Mouse (Mus musculus): ENCODE results near the gene Rec8. TPM values are rescaled to one million over a fixed set of nuclear protein-coding genes. Genes with fewer than 3 reads are reported as not detected.

Rec8 gene
- polyA plus RNA-seq (2015; fragmentation: Illumina TruSeq; extraction: RNeasy Lipid Tissue Mini Kit (QIAGEN cat#74804); ENCODE audit: low read depth, low replicate concordance): 6.2 TPM

DNA sequence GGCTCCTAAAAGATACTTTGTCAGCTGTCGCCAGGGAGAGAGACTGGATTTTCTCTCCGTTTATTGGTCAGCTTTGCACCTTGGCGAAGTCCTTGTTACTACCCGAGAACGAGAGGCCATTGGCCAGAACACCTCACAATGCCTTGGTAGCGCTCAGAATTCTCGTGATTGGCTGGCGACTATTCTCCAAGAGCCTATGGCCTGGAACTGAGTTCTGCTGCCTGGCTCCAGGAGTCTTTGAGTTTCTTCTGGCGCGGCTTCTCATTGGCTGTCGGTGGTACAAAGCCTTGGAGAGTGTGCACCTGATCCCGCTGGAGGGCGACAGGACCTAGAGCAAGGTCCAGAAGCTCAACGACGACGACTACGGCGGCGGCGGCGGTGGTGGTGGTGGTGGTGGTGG lies at the start of gene Rec8:
Rec8 (plus strand) TSS at position 216 of the 400 bp plus-strand sequence.

DNA sequence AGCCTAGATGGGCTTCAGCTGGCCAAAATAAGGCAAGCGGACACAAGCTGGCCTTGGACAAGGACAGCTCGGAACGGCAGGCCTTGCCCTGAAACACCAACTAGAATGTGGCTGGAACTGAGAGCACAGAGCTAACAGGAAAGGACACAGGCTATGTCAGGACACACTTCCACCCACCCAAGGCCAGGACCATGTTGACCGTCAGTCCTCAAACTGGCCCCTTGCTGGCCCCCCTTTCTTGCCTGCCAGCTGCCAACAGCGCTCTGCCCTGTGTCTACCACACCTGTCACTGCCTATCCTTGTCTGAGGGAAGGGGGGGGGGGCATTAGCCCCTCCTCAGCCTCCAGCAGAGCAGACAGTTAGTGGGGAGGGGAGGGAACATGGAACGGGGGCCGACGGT lies 42.5 kb upstream of the Rec8 start, which contains the start of gene Fitm1:
Fitm1 (plus strand) TSS at position 316 of the 400 bp plus-strand sequence.

DNA sequence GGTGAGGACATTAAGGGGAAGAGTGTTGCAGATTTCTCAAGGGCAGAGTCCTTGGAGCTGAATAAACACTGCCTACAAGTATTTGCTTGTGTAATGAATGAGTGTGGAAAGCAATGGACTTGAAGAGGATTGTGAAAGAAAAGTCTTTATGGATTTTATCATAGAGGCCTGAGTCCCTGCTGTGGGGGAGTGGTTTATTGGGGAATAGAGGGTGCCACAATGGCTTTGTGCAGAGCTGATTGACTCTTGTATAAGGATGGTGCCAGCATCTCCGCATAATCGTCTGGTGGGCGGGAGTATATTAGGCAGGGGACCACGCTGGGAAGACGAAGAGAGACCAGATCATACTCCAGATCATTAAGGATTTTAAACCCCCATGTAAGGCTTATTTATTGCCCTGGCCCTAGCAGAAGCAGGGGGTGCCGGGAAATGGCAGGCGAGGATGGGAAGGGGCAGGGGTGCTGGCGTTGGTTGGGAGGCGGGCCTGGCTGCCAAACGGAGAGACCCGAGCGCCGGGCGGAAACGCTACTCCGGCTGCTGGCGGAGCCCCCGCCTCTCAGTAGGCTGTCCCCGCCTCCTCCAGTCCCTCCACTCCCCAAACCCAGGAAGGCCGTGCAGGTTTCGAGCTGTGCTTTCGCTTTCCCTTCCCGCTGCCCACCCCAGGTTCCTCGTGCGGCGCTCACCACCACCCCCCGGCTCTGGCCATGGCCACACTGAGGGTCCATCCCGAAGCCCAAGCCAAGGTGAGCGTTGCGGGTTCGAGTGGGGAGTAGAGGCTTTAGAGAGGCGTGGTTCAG lies 39.8 kb upstream of the Rec8 start, which contains the start of gene Psme1:
Psme1 (plus strand) TSS at position 253 of the 797 bp plus-strand sequence.

DNA sequence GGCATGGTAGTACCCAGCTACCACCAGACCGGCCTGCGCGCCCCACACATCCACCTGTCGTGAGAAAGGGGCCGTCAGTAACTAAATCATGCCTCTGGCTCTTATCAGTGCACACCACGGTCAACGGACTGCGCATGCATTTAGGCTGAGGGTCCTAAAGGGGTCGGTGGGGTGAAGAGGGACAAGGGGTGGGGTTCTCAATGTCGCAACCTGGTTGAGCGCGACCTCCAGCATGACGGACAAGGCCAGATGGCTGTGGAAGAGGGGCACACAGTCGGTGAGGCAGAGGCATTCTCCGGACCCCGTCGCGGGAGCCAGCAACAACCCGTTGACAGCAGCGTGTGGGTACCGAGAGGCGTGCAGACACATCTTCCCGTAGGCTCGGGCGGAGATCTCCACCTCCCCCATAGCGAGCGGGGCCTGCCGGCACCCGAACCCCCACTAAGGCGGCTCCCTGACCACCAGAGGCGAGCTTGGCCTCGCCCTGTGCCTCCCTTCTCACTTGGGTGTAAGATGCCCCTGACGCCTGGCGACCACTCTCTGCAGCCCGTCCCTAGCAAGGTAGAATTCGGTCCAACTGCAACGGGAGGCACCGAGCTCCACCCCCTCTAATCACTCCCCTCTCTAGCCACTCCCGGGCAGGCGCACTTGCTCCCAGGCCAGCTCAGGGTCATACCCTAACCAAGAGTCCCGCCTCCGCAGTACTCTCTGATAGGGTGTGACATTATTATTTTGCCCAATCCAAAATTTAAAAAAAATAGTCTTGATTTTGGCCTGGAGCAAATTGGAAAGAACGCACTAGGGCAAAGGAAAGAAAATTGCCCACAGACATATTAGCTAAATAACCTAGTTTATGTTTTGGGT lies 32.9 kb upstream of the Rec8 start, which contains the start of gene Emc9:
Emc9 (minus strand) TSS at position 601 of the 864 bp plus-strand sequence.

DNA sequence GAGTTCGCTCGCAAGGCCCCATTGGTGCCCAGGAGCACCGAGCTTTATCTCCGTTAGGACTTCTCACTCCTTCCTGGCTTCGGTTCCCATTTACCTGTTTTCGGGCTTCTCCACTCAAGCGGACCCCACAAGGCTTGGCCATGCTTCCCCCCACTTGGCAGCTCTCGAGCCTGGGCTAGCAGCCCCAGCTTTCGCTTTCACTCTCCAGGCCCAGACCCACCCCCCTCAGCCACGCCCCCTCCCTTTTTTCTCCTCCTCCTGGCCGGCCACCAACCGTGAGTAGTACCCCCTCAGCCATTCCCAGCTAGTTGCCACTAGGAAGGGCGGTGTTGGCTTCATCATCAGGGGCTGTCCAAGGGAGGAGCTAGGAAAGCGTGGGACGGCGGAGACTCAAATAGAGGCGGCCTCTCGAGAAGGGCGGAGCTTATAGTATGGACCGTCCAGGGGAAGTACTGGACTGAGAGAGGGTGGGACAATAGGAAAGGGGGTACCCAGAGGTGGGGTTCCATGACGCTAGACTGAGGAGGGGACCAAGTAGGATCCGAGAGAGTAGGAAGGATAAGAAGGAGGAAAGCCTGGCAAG lies 27.0 kb upstream of the Rec8 start, which contains the start of gene Psme2:
Psme2 (minus strand) TSS at position 366 of the 583 bp plus-strand sequence.

DNA sequence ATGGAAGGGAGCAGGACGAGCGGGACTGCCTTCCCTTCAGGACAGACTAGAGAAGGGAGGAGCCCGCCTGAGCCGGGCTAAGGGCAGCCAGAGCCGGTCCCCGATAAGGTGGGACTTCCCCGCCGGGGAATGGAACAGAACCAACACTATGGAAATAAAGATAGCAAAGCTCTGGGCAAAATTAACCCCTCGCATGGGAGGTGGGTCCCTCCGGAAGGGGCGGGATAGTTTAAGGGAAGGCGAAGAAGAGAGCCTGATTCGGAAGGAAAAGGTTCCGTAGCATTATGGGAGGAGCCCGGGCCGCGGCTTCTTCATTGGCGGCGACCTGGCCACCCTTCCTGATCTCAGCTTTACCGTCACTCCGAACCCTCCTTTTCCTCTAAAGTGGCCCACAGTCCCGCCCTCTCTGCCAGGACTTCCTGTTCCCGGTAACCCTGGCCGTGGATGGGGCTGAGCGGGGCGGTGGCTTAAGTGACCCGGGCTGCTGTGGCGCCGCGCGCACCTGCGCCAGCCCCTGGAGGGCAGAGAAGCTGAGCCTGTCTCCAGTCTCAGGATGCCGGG lies 26.4 kb upstream of the Rec8 start, which contains the start of gene Rnf31:
Rnf31 (plus strand) TSS at position 378 of the 561 bp plus-strand sequence.

DNA sequence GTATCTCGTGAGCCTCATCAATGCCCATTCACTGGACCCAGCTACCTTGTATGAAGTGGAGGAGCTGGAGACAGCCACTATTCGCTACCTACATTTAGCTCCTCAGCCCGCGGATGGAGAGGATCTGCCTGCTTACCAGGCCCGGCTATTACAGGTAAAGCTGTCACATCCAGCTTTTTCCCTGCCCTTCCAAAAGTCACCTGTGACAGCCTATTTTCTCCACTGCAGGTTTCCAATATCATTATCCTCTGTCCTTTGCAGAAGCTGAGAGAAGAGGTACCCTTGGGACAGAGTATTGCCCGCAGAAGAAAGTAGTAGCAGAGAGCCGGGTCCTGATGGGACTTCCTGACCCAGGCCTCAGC lies 14.6 kb upstream of the Rec8 start, which contains the start of gene Irf9:
Irf9 (plus strand) TSS at position 301 of the 362 bp plus-strand sequence.

DNA sequence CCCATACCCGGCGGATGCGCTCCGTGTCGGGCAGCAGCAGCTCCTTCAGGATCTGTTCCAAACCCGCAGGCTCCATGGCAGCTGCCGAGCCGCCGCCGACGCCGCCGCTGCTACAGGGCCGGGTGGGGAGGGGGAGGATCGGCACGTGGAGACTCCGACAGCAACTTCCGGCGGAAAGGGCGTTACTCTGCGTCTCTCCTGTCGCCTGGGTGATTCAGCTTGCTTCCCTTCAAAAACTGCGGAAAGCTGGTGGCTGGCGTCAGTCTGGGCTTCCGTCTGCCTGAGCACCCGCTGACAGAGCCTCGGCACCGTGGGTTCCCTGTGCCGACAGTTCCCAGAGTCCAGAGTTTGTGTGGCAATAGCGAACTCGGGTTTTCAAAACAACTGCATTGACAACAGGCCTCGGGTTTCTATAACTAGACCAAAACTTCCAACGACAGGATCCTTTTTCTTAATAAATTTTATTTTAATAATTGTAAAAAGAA lies 17.7 kb downstream of the Rec8 start, which contains the start of gene Ipo4:
Ipo4 (minus strand) TSS at position 435 of the 485 bp plus-strand sequence.

DNA sequence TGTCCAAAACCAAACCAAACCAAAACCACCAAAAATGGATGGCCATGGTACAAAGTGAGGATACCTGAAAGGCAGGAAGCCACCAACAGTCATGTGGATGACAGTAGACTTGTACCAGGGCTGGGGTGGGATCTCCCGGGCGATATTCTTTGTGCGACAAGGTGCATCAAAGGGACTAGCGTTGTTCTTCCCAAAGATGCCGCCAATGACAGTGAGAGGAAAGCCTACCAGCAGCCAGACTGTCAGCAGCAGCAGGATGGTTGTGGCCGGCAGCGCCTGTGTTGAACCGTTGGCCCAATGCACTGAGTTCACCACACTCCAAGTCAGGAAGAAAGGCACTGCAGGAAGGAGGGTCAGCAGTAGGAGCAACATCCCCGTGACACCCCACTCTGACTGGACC lies 20.0 kb downstream of the Rec8 start, which contains the start of gene Gm49378:
Gm49378 (minus strand) TSS at position 101 of the 400 bp plus-strand sequence.

DNA sequence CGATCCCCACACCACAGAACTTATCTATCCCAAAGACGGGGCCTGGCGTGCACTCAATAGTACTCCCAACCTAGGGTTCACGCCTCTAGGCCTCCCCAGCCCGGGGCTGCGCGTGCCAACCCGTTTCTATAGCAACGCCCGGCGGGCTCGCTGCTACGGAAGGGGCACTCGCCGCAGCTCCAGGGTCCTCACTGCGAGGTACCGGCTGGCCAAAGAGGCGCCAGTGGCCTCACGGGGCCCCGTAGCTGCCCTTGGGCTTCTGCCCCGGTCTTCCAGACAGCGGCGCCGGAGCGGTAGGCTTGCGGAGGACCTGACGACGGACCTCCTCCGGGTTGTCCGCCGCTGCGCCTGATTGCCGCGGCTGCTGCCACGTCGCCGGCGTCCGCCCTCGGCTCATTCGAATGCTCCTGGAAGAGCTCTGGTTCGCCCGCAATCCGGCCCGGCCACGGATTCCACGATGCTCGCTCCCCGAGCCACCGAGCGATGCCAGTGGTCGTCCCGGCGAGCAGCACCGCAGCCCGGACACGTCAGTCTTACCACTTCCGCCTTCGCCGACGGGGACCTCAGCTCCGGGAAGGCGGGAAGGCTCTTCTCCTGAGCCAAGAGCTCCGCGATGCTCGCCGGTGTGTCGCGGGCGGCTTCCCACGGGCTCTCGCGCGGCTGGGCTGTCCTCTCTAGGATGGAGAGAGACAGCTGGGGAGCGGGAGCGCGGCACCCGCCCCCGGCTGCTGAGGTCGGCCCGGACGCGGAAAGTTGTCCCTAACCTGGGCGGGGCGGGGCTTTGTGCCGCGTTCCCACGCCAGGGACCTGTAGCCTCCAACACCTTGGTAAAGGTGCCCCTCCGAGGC lies 25.4 kb downstream of the Rec8 start, which contains the start of gene Tm9sf1:
Tm9sf1 (minus strand) TSS at position 747 of the 848 bp plus-strand sequence.

DNA sequence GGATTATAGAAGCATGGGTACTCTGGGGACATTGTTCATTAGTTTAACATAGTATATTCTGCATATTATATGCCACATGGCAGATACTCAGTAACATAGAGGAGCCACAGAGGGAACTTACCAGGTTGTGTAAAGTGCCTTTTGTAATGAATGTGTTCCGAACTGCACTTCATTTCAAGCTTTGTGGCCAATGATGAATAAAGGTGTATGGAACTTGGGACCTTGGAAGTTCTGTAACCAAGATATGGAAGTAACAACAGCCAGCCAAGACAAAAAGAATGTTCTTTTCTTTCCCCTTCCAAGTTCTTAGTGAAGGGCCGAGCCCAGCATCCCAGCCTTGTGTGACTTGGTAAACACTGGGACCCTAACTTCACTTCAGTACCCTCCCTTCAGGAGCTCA lies 32.0 kb downstream of the Rec8 start, which contains the start of gene Tssk4:
Tssk4 (plus strand) TSS at position 301 of the 400 bp plus-strand sequence.

DNA sequence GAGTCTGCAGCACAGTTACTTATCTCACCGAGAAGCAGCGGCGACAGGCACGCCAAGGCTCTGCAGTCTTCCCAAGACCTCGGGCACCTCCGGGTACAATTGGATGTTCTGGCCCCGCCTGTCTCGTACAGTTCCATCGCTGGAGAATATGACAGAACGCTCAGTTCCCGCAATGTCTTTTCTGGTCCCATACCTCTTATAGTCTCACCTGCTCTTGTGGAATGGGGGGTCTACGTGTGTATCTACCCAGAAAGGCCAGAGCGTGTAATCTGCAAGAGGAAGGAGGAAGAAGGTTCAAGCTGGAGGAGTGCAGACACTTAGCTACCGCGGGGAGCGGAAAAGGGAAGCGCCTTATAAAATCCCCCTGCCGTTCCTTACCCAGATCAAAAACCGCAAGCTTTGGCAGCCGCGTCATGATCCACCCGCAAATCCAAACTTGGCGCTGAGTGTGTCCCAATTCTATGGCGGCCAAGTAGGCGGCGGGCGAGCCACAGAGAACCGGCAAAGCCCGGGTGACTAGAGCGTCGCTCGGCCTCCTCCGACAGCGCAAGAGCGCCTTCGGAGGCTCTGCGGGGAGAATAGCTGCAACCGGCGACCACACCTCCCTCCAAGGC lies 42.2 kb downstream of the Rec8 start, which contains the start of gene Mdp1:
Mdp1 (minus strand) TSS at position 549 of the 614 bp plus-strand sequence.

DNA sequence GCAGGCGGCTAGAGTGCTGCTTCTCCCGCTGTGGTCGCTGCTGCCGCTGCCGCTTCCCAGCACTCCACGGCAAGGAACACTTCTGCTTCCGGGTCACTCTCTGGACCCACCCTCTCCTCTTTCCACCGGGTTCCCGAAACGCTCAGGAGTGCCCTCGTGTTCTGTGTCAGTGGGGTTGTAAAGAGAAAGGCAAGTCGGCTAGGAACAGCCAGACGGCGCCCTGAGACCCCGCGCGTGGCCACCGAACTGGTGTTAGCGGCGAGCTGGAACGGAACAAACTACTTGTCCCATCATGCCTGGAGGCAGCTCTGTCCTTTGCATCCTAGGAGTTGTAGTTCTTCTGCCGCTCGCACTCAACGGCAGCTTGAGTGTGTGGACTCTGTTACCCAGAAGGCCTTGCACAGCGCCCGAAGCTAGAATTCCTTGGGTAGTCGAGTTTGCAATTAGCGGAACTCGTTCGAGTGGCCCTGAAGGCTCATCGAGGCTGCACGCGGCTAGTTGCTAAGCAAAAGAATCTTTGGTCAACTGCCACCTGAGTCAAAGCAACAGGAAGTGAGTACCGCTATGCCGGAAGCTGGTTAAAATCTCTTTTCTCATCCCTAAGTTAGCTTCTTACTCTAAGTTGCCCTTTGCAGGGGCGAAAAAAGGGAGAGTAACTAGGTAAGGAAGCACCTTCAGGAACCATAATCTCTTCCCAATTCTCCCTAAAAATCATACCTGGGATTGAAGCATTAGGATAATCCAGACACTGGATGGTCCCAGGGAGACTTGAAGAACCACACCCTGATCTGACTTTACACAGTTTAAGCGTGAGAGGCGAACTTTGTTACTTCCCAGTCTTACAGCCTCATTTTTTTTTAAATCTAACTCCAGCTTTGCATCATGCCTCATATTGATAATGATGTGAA lies 54.2 kb downstream of the Rec8 start, which contains the start of the genes Gmpr2 and Nedd8:
Gmpr2 (plus strand) TSS at position 109 of the 908 bp plus-strand sequence.
Nedd8 (minus strand) TSS at position 292 of the 908 bp plus-strand sequence.

Other genes starting within 250 kb of the Rec8 start
- gene Dhrs4, start 139.3 kb upstream of the Rec8 start, polyA plus RNA-seq (2015; fragmentation: Illumina TruSeq; extraction: RNeasy Lipid Tissue Mini Kit (QIAGEN cat#74804); ENCODE audit: low read depth, low replicate concordance): 22.7 TPM
- gene Carmil3, start 127.4 kb upstream of the Rec8 start, polyA plus RNA-seq (2015; fragmentation: Illumina TruSeq; extraction: RNeasy Lipid Tissue Mini Kit (QIAGEN cat#74804); ENCODE audit: low read depth, low replicate concordance): 27.2 TPM
- 132 TPM for gene Cpne6, start 107.6 kb upstream of the Rec8 start, polyA plus RNA-seq (2015; fragmentation: Illumina TruSeq; extraction: RNeasy Lipid Tissue Mini Kit (QIAGEN cat#74804); ENCODE audit: low read depth, low replicate concordance)
- gene Nrl, start 93.1 kb upstream of the Rec8 start, polyA plus RNA-seq (2015; fragmentation: Illumina TruSeq; extraction: RNeasy Lipid Tissue Mini Kit (QIAGEN cat#74804); ENCODE audit: low read depth, low replicate concordance): 0.31 TPM
- 19.9 TPM for gene Pck2, start 77.8 kb upstream of the Rec8 start, polyA plus RNA-seq (2015; fragmentation: Illumina TruSeq; extraction: RNeasy Lipid Tissue Mini Kit (QIAGEN cat#74804); ENCODE audit: low read depth, low replicate concordance)
- gene Dcaf11, start 58.0 kb upstream of the Rec8 start, polyA plus RNA-seq (2015; fragmentation: Illumina TruSeq; extraction: RNeasy Lipid Tissue Mini Kit (QIAGEN cat#74804); ENCODE audit: low read depth, low replicate concordance): 92.2 TPM
- not detected for gene A730061H03Rik, start 57.6 kb upstream of the Rec8 start, polyA plus RNA-seq (2015; fragmentation: Illumina TruSeq; extraction: RNeasy Lipid Tissue Mini Kit (QIAGEN cat#74804); ENCODE audit: low read depth, low replicate concordance)
- gene Fitm1, start 42.4 kb upstream of the Rec8 start, polyA plus RNA-seq (2015; fragmentation: Illumina TruSeq; extraction: RNeasy Lipid Tissue Mini Kit (QIAGEN cat#74804); ENCODE audit: low read depth, low replicate concordance): not detected
- 73.4 TPM for gene Psme1, start 39.9 kb upstream of the Rec8 start, polyA plus RNA-seq (2015; fragmentation: Illumina TruSeq; extraction: RNeasy Lipid Tissue Mini Kit (QIAGEN cat#74804); ENCODE audit: low read depth, low replicate concordance)
- 54.3 TPM for gene Emc9, start 32.7 kb upstream of the Rec8 start, polyA plus RNA-seq (2015; fragmentation: Illumina TruSeq; extraction: RNeasy Lipid Tissue Mini Kit (QIAGEN cat#74804); ENCODE audit: low read depth, low replicate concordance)
- 78.9 TPM for gene Psme2, start 26.9 kb upstream of the Rec8 start, polyA plus RNA-seq (2015; fragmentation: Illumina TruSeq; extraction: RNeasy Lipid Tissue Mini Kit (QIAGEN cat#74804); ENCODE audit: low read depth, low replicate concordance)
- gene Rnf31, start 26.3 kb upstream of the Rec8 start, polyA plus RNA-seq (2015; fragmentation: Illumina TruSeq; extraction: RNeasy Lipid Tissue Mini Kit (QIAGEN cat#74804); ENCODE audit: low read depth, low replicate concordance): 18.8 TPM
- gene Irf9, start 14.5 kb upstream of the Rec8 start, polyA plus RNA-seq (2015; fragmentation: Illumina TruSeq; extraction: RNeasy Lipid Tissue Mini Kit (QIAGEN cat#74804); ENCODE audit: low read depth, low replicate concordance): 14.3 TPM
- gene Ipo4, start 17.9 kb downstream of the Rec8 start, polyA plus RNA-seq (2015; fragmentation: Illumina TruSeq; extraction: RNeasy Lipid Tissue Mini Kit (QIAGEN cat#74804); ENCODE audit: low read depth, low replicate concordance): 62.3 TPM
- gene Gm49378, start 19.9 kb downstream of the Rec8 start, polyA plus RNA-seq (2015; fragmentation: Illumina TruSeq; extraction: RNeasy Lipid Tissue Mini Kit (QIAGEN cat#74804); ENCODE audit: low read depth, low replicate concordance): 1.6 TPM
- gene Tm9sf1, start 25.8 kb downstream of the Rec8 start, polyA plus RNA-seq (2015; fragmentation: Illumina TruSeq; extraction: RNeasy Lipid Tissue Mini Kit (QIAGEN cat#74804); ENCODE audit: low read depth, low replicate concordance): 32.2 TPM
- gene Tssk4, start 32.1 kb downstream of the Rec8 start, polyA plus RNA-seq (2015; fragmentation: Illumina TruSeq; extraction: RNeasy Lipid Tissue Mini Kit (QIAGEN cat#74804); ENCODE audit: low read depth, low replicate concordance): not detected
- 61.1 TPM for gene Mdp1, start 42.5 kb downstream of the Rec8 start, polyA plus RNA-seq (2015; fragmentation: Illumina TruSeq; extraction: RNeasy Lipid Tissue Mini Kit (QIAGEN cat#74804); ENCODE audit: low read depth, low replicate concordance)
- 36.9 TPM for gene Gmpr2, start 53.9 kb downstream of the Rec8 start, polyA plus RNA-seq (2015; fragmentation: Illumina TruSeq; extraction: RNeasy Lipid Tissue Mini Kit (QIAGEN cat#74804); ENCODE audit: low read depth, low replicate concordance)
- 255 TPM for gene Nedd8, start 54.1 kb downstream of the Rec8 start, polyA plus RNA-seq (2015; fragmentation: Illumina TruSeq; extraction: RNeasy Lipid Tissue Mini Kit (QIAGEN cat#74804); ENCODE audit: low read depth, low replicate concordance)
- 16.0 TPM for gene Tinf2, start 63.8 kb downstream of the Rec8 start, polyA plus RNA-seq (2015; fragmentation: Illumina TruSeq; extraction: RNeasy Lipid Tissue Mini Kit (QIAGEN cat#74804); ENCODE audit: low read depth, low replicate concordance)
- not detected for gene Tgm1, start 95.9 kb downstream of the Rec8 start, polyA plus RNA-seq (2015; fragmentation: Illumina TruSeq; extraction: RNeasy Lipid Tissue Mini Kit (QIAGEN cat#74804); ENCODE audit: low read depth, low replicate concordance)
- gene Rabggta, start 104.2 kb downstream of the Rec8 start, polyA plus RNA-seq (2015; fragmentation: Illumina TruSeq; extraction: RNeasy Lipid Tissue Mini Kit (QIAGEN cat#74804); ENCODE audit: low read depth, low replicate concordance): 47.6 TPM
- 122 TPM for gene Dhrs1, start 127.7 kb downstream of the Rec8 start, polyA plus RNA-seq (2015; fragmentation: Illumina TruSeq; extraction: RNeasy Lipid Tissue Mini Kit (QIAGEN cat#74804); ENCODE audit: low read depth, low replicate concordance)
- gene Nop9, start 127.7 kb downstream of the Rec8 start, polyA plus RNA-seq (2015; fragmentation: Illumina TruSeq; extraction: RNeasy Lipid Tissue Mini Kit (QIAGEN cat#74804); ENCODE audit: low read depth, low replicate concordance): 6.9 TPM
- 9.8 TPM for gene Cideb, start 140.4 kb downstream of the Rec8 start, polyA plus RNA-seq (2015; fragmentation: Illumina TruSeq; extraction: RNeasy Lipid Tissue Mini Kit (QIAGEN cat#74804); ENCODE audit: low read depth, low replicate concordance)
- 0.12 TPM for gene Ltb4r2, start 143.4 kb downstream of the Rec8 start, polyA plus RNA-seq (2015; fragmentation: Illumina TruSeq; extraction: RNeasy Lipid Tissue Mini Kit (QIAGEN cat#74804); ENCODE audit: low read depth, low replicate concordance)
- not detected for gene Ltb4r1, start 147.9 kb downstream of the Rec8 start, polyA plus RNA-seq (2015; fragmentation: Illumina TruSeq; extraction: RNeasy Lipid Tissue Mini Kit (QIAGEN cat#74804); ENCODE audit: low read depth, low replicate concordance)
- 5.3 TPM for gene Adcy4, start 166.1 kb downstream of the Rec8 start, polyA plus RNA-seq (2015; fragmentation: Illumina TruSeq; extraction: RNeasy Lipid Tissue Mini Kit (QIAGEN cat#74804); ENCODE audit: low read depth, low replicate concordance)
- gene Ripk3, start 170.8 kb downstream of the Rec8 start, polyA plus RNA-seq (2015; fragmentation: Illumina TruSeq; extraction: RNeasy Lipid Tissue Mini Kit (QIAGEN cat#74804); ENCODE audit: low read depth, low replicate concordance): 0.25 TPM
- 2.3 TPM for gene Nfatc4, start 205.1 kb downstream of the Rec8 start, polyA plus RNA-seq (2015; fragmentation: Illumina TruSeq; extraction: RNeasy Lipid Tissue Mini Kit (QIAGEN cat#74804); ENCODE audit: low read depth, low replicate concordance)
- gene Nynrin, start 236.0 kb downstream of the Rec8 start, polyA plus RNA-seq (2015; fragmentation: Illumina TruSeq; extraction: RNeasy Lipid Tissue Mini Kit (QIAGEN cat#74804); ENCODE audit: low read depth, low replicate concordance): 3.9 TPM